10 mouse cellular contexts compared by ENCODE assay signal in the genomic region with DNA sequence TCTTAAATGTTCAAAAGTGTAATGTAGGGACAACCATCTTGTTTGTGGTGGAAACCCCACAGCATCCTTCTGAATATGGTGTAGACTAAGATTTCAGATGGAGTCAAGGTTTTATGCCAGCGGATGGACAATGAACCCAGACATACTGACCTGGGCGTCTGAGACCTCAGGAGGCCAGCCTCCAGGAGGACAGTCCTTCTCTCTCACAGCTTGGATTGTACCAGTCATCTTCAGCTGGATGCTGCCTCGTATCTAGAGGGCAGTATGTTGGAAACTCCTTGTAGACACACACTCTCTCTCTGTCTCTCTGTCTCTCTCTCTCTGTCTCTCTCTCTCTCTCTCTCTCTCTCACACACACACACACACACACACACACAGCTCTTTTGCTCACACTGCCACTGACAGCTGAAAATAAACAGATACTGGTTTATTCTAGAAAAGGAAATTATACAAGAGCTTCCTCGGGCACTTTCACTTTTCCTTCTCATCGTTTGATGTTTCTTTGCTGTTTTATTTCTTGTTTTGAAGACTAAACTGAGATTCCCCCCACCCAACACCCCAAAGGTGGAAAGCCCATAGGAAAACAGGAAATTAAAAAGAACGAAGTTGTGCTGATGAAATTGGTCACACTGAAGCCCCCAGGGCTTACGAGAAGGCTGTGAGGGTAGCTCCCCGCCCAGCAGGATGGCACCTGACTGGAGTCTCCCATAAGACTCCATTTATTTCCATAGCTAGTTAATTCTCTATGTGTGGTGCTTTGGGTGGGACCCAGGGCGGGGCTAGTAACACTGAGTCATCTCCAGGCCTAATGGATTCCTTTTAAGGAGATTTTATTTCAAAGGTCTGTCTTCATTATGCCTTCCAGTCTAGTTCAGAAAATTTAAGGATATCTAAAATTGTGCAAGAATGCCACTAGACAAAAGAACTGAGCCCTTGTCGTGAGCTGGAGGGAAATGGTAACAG.
DNase-seq lines count a peak whose midpoint lies in the region; ATAC-seq and TF ChIP-seq lines count a peak whose summit lies in the region.
"Had no signal": no experiment of that assay in that cellular context is flagged by ENCODE, and none has a peak within 500 bp of the region (broad histone marks: within the 10 kb centered on the region; RNA-seq: fewer than 3 reads in every experiment).

No protein-coding gene starts in this region.

- no peaks in the 10 kb centered on the region; the same call in 1 of the 2 replicates for H3K9me3 ChIP-seq in intestine, embryonic 14.5 days (ENCODE audit: control insufficient read depth, low read length)
- no peaks in the 10 kb centered on the region for H3K9me3 ChIP-seq in intestine, embryonic 16.5 days (ENCODE audit: control insufficient read depth, low read length)
- H3K9me3 ChIP-seq in liver, embryonic 12.5 days (replicated peaks), result peaks cover 4% of the 10 kb centered on the region; the same call in 1 of the 2 replicates

- H3K79me3 ChIP-seq in C2C12 (ENCODE audit: low read depth), result peaks cover 37% of the 10 kb centered on the region

- no peak overlapping the region for H3K4me3 ChIP-seq in intestine, embryonic 14.5 days (ENCODE audit: low read depth, low read length)
- H3K4me3 ChIP-seq in intestine, embryonic 16.5 days (ENCODE audit: low read length), result no peak overlapping the region
- no peak overlapping the region for H3K4me3 ChIP-seq in C2C12 (ENCODE audit: insufficient read depth, poor library complexity, severe bottlenecking)
- no peak overlapping the region for H3K4me3 ChIP-seq in brown adipose tissue, adult 24 weeks (ENCODE audit: insufficient read depth, low read depth, low read length)
- H3K4me3 ChIP-seq in liver, embryonic 12.5 days, result peak overlapping the region; percentile 21; the same call in 1 of the 2 replicates
- H3K4me3 ChIP-seq in cerebellum, adult 2 months (replicated peaks; ENCODE audit: insufficient read depth, low read depth, low read length), result no peak overlapping the region

- no peaks in the 10 kb centered on the region for H3K27me3 ChIP-seq in intestine, embryonic 14.5 days (replicated peaks; ENCODE audit: control insufficient read depth, insufficient read depth, low read length)
- H3K27me3 ChIP-seq in intestine, embryonic 16.5 days (replicated peaks; ENCODE audit: control insufficient read depth, insufficient read depth, low read length), result no peaks in the 10 kb centered on the region
- no peaks in the 10 kb centered on the region for H3K27me3 ChIP-seq in C2C12 (ENCODE audit: control insufficient read depth, insufficient read depth, insufficient read length)
- no peaks in the 10 kb centered on the region for H3K27me3 ChIP-seq in liver, embryonic 12.5 days (replicated peaks)
- H3K27me3 ChIP-seq in cerebellum, adult 2 months (ENCODE audit: control insufficient read depth, insufficient read depth, low read length), result no peaks in the 10 kb centered on the region

- H3K79me2 ChIP-seq in C2C12 (ENCODE audit: control insufficient read depth, insufficient read depth), result peaks cover 85% of the 10 kb centered on the region

- WGBS in intestine, embryonic 14.5 days, result 65% methylated on average over 10 of the region's 10 CpGs
- WGBS in intestine, embryonic 16.5 days, result 72% methylated on average over 10 of the region's 10 CpGs
- 63% methylated on average over 10 of the region's 10 CpGs for WGBS in liver, embryonic 12.5 days (ENCODE audit: insufficient replicate concordance)
- 90% methylated on average over 10 of the region's 10 CpGs for WGBS in cerebellum, adult 2 months

- H3K27ac ChIP-seq in intestine, embryonic 14.5 days (ENCODE audit: low read depth), result peak overlapping the region; percentile 6; the same call in 1 of the 2 replicates
- no peak overlapping the region; the same call in 1 of the 2 replicates for H3K27ac ChIP-seq in intestine, embryonic 16.5 days (ENCODE audit: low read length)
- peak overlapping the region; percentile 65 for H3K27ac ChIP-seq in brown adipose tissue, adult 24 weeks (replicated peaks; ENCODE audit: low read depth, low read length)
- peak overlapping the region; percentile 98 for H3K27ac ChIP-seq in liver, embryonic 12.5 days
- H3K27ac ChIP-seq in cerebellum, adult 2 months (ENCODE audit: insufficient read depth, low read length), result no peak overlapping the region

- H3ac ChIP-seq in C2C12 (ENCODE audit: control insufficient read depth, insufficient read length, low read depth), result no peak overlapping the region

- H3K36me3 ChIP-seq in intestine, embryonic 14.5 days (ENCODE audit: control insufficient read depth, insufficient read depth, low read length), result no peaks in the 10 kb centered on the region
- H3K36me3 ChIP-seq in intestine, embryonic 16.5 days (ENCODE audit: control insufficient read depth, insufficient read depth, low read length), result peaks cover 1% of the 10 kb centered on the region; the same call in 1 of the 2 replicates
- peaks cover 21% of the 10 kb centered on the region for H3K36me3 ChIP-seq in C2C12 (ENCODE audit: control insufficient read depth, insufficient read depth)
- peaks cover 4% of the 10 kb centered on the region; the same call in 1 of the 2 replicates for H3K36me3 ChIP-seq in liver, embryonic 12.5 days

- no peak for TF ChIP-seq POLR2A in cerebellum, adult 2 months (IDR thresholded peaks at IDR 0.05; ENCODE audit: borderline replicate concordance, insufficient read depth, low read length)

- DNase-seq in intestine, embryonic 14.5 days (ENCODE audit: low spot score), result no peak
- no peak for DNase-seq in cerebellum, adult 2 months
- DNase-seq in layer of hippocampus, postnatal 14 days (ENCODE audit: low spot score in 2 of 2), result no peak
- DNase-seq in cerebellum, postnatal 14 days, result no peak
- DNase-seq: forebrain, postnatal 0 days; left cerebral cortex, postnatal 4 days had no signal

- H3K9ac ChIP-seq in intestine, embryonic 14.5 days (ENCODE audit: low read length), result no peak overlapping the region
- H3K9ac ChIP-seq in intestine, embryonic 16.5 days (ENCODE audit: low read depth, low read length), result no peak overlapping the region
- peak overlapping the region; percentile 60 for H3K9ac ChIP-seq in liver, embryonic 12.5 days
- H3K9ac ChIP-seq: forebrain, postnatal 0 days had no signal

- TF ChIP-seq CTCF in C2C12 (IDR thresholded peaks at IDR 0.05; ENCODE audit: control insufficient read depth, insufficient read depth, insufficient read length), result no peak
- no peak for TF ChIP-seq CTCF in cerebellum, adult 2 months (IDR thresholded peaks at IDR 0.05; ENCODE audit: borderline replicate concordance, insufficient read depth, low read depth, low read length)

- H3K4me2 ChIP-seq in intestine, embryonic 14.5 days (ENCODE audit: low read length), result no peak overlapping the region
- no peak overlapping the region for H3K4me2 ChIP-seq in intestine, embryonic 16.5 days (ENCODE audit: low read depth, low read length)
- H3K4me2 ChIP-seq in liver, embryonic 12.5 days, result peak overlapping the region; percentile 68

- peaks cover 42% of the 10 kb centered on the region for H3K4me1 ChIP-seq in intestine, embryonic 14.5 days (replicated peaks; ENCODE audit: control insufficient read depth, insufficient read depth, low read length)
- peaks cover 47% of the 10 kb centered on the region for H3K4me1 ChIP-seq in intestine, embryonic 16.5 days (ENCODE audit: control insufficient read depth, insufficient read depth, low read length)
- peaks cover 46% of the 10 kb centered on the region for H3K4me1 ChIP-seq in brown adipose tissue, adult 24 weeks (ENCODE audit: control insufficient read depth, insufficient read depth, insufficient read length, low read length)
- peaks cover 91% of the 10 kb centered on the region for H3K4me1 ChIP-seq in liver, embryonic 12.5 days
- no peaks in the 10 kb centered on the region for H3K4me1 ChIP-seq in cerebellum, adult 2 months (ENCODE audit: control insufficient read depth, insufficient read depth, low read length)

- ATAC-seq in intestine, embryonic 14.5 days (replicated peaks; ENCODE audit: low FRiP score, low TSS enrichment, low read depth), result no peak
- no peak for ATAC-seq in intestine, embryonic 16.5 days
- ATAC-seq in liver, embryonic 12.5 days, result peak; percentile 33; the same call in 1 of the 2 replicates
- ATAC-seq: forebrain, postnatal 0 days had no signal

TF ChIP-seq in C2C12, 6 proteins besides CTCF, POLR2A, EP300 and RAD21:
- no peak for TF ChIP-seq USF1 (IDR thresholded peaks at IDR 0.05; ENCODE audit: low read depth)
- peak; percentile 13 for TF ChIP-seq CEBPB (IDR thresholded peaks at IDR 0.05; ENCODE audit: low read depth)
- TF ChIP-seq FOSL1 (IDR thresholded peaks at IDR 0.05; ENCODE audit: insufficient read depth, low read length, poor library complexity, severe bottlenecking), result no peak
- no peak for TF ChIP-seq MAX (IDR thresholded peaks at IDR 0.05)
- TF ChIP-seq MYOD1 (IDR thresholded peaks at IDR 0.05; ENCODE audit: control insufficient read depth, insufficient read length, low read depth), result no peak
- TF ChIP-seq MYOG (IDR thresholded peaks at IDR 0.05; ENCODE audit: control insufficient read depth, extremely low read depth, insufficient read length), result no peak

Comparison
In these comparisons a context has a peak if more than half of its experiments do, and no peak if none do; other contexts are left out.
1. H3K27ac ChIP-seq: peak in intestine, embryonic 14.5 days (single experiment), brown adipose tissue, adult 24 weeks (single experiment) and liver, embryonic 12.5 days (single experiment); none in intestine, embryonic 16.5 days (single experiment) and cerebellum, adult 2 months (single experiment).